Mouse (Mus musculus): ENCODE results near the gene Tns3.

DNA sequence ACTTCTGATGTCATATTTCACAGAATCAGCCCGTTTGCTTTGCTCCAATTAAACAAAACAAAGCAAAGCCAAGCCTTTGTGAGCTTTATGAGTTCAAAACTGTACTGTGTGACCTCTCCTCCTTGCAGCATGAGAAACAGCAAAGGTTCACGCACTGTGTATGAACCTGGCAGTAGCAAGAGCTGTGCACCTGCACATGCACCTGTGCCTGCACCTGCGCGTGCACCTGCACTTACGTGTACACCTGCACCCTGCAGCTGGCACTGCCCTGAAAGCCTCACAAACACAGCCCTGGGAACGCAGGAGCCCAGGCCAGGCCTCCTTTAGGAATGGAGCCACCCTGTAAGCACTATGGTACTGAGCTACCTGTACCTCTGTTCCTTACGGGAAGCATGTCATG is 91.6 kb downstream of the Tns3 start:
- TF ChIP-seq EP300 (IDR thresholded peaks at IDR 0.05; ENCODE audit: low read depth) = no peak
- no peak for TF ChIP-seq CTCF (IDR thresholded peaks at IDR 0.05; ENCODE audit: low read depth)

Measured in liver, postnatal 0 days (tissue).